Mouse (Mus musculus): ENCODE results near the gene Ifrd2. TPM values are rescaled to one million over a fixed set of nuclear protein-coding genes. Genes with fewer than 3 reads are reported as not detected.
"Not testable (repeated sequence)": the region's sequence is repeated elsewhere in the genome, so short reads cannot be mapped to it uniquely, and the experiment has no call there.

Gene Ifrd2
- total RNA-seq, 4 experiments from 2014 or later = 12.4 to 15.4 (median 14.0) TPM

GRCm38 (mm10) chr9:107551890-107552355 lies 35.5 kb upstream of the Ifrd2 start:
- DNase-seq (ENCODE audit: low spot score in 2 of 2) = no peak

- DNase-seq (ENCODE audit: low spot score in 2 of 2) = no peak
Observed at GRCm38 (mm10) chr9:107552690-107553393, 34.6 kb upstream of the Ifrd2 start.

- DNase-seq (ENCODE audit: low spot score in 2 of 2) = no peak
Observed at GRCm38 (mm10) chr9:107553541-107554318, 33.7 kb upstream of the Ifrd2 start.

GRCm38 (mm10) chr9:107554319-107554825 lies 33.1 kb upstream of the Ifrd2 start:
- peak; percentile 92 to 93 for DNase-seq (ENCODE audit: low spot score in 2 of 2)

GRCm38 (mm10) chr9:107555031-107555457 lies 32.4 kb upstream of the Ifrd2 start:
- no peak for DNase-seq (ENCODE audit: low spot score in 2 of 2)

- no peak for DNase-seq (ENCODE audit: low spot score in 2 of 2)
Observed at GRCm38 (mm10) chr9:107555701-107556100, 31.7 kb upstream of the Ifrd2 start.

- no peak for DNase-seq (ENCODE audit: low spot score in 2 of 2)
Observed at GRCm38 (mm10) chr9:107556346-107556745, 31.1 kb upstream of the Ifrd2 start.

GRCm38 (mm10) chr9:107563029-107563581 lies 24.3 kb upstream of the Ifrd2 start, which contains the start of gene Tusc2:
Gene Tusc2, plus strand, starts transcription at chr9:107563255.
- peak; percentile 95 to 96 for DNase-seq (ENCODE audit: low spot score in 2 of 2)

- not testable (repeated sequence) for DNase-seq (ENCODE audit: low spot score in 2 of 2)
Observed at GRCm38 (mm10) chr9:107565556-107565955, 21.9 kb upstream of the Ifrd2 start.

- peak in 1 of 2 experiments; percentile 73 for DNase-seq (ENCODE audit: low spot score in 2 of 2)
Observed at GRCm38 (mm10) chr9:107566041-107566709, 21.3 kb upstream of the Ifrd2 start.

- DNase-seq (ENCODE audit: low spot score in 2 of 2) = no peak
Observed at GRCm38 (mm10) chr9:107566855-107567254, 20.6 kb upstream of the Ifrd2 start.

GRCm38 (mm10) chr9:107567702-107568319 lies 19.6 kb upstream of the Ifrd2 start, which contains the start of gene Hyal2:
Gene Hyal2, plus strand, starts transcription at chr9:107567945.
- DNase-seq (ENCODE audit: low spot score in 2 of 2) = no peak

- peak in 1 of 2 experiments; percentile 79 for DNase-seq (ENCODE audit: low spot score in 2 of 2)
Observed at GRCm38 (mm10) chr9:107568331-107569261, 18.8 kb upstream of the Ifrd2 start.

- no peak for DNase-seq (ENCODE audit: low spot score in 2 of 2)
Observed at GRCm38 (mm10) chr9:107569270-107569669, 18.2 kb upstream of the Ifrd2 start.

- no peak for DNase-seq (ENCODE audit: low spot score in 2 of 2)
Observed at GRCm38 (mm10) chr9:107570016-107570415, 17.4 kb upstream of the Ifrd2 start.

- DNase-seq (ENCODE audit: low spot score in 2 of 2) = no peak
Observed at GRCm38 (mm10) chr9:107570845-107571244, 16.6 kb upstream of the Ifrd2 start.

- no peak for DNase-seq (ENCODE audit: low spot score in 2 of 2)
Observed at GRCm38 (mm10) chr9:107571534-107572326, 15.7 kb upstream of the Ifrd2 start.

GRCm38 (mm10) chr9:107572327-107572662 lies 15.1 kb upstream of the Ifrd2 start:
- no peak for DNase-seq (ENCODE audit: low spot score in 2 of 2)

- not testable (repeated sequence) for DNase-seq (ENCODE audit: low spot score in 2 of 2)
Observed at GRCm38 (mm10) chr9:107573774-107574173, 13.7 kb upstream of the Ifrd2 start.

Data from layer of hippocampus, adult 8-10 months (tissue).